Mouse (Mus musculus) midbrain, postnatal 0 days (tissue): ENCODE measurements around the gene Thtpa. TPM values are rescaled to one million over a fixed set of nuclear protein-coding genes. Genes with fewer than 3 reads are reported as not detected.

ENCODE experiments used
- ATAC-seq: fragments of 200-750 bp; cut with Nextera tagmentation; 2 replicates; pipeline ENCODE4 v1.8.0; 2017; ENCODE audit warnings: moderate number of reproducible peaks, mild to moderate bottlenecking, moderate TSS enrichment, moderate library complexity; ENCODE audit not compliant: low FRiP score
- DNase-seq: peaks from one replicate; pipeline ENCODE4 v3.0.0-alpha.2; 2015; ENCODE audit warnings: low spot score
- H3K27ac ChIP-seq: fragments of 300-500 bp; sonication (generic); 2 replicates; pipeline ENCODE4 v1.5.1; 2014; ENCODE audit warnings: low read depth, mild to moderate bottlenecking, low read length, mixed read lengths
- H3K27me3 ChIP-seq: fragments of 300-500 bp; sonication (generic); 2 replicates; pipeline ENCODE4 v1.6.1; 2014; ENCODE audit warnings: low read length, control low read depth, mixed read lengths; ENCODE audit not compliant: insufficient read depth
- H3K36me3 ChIP-seq: fragments of 300-500 bp; sonication (generic); 2 replicates; pipeline ENCODE4 v1.6.1; 2014; ENCODE audit warnings: low read length, control low read depth, mixed read lengths; ENCODE audit not compliant: insufficient read depth
- H3K4me1 ChIP-seq: fragments of 300-500 bp; sonication (generic); 2 replicates; pipeline ENCODE4 v1.6.1; 2014; ENCODE audit warnings: mild to moderate bottlenecking, control low read depth, antibody characterized with exemption, low read length, mixed read lengths; ENCODE audit not compliant: insufficient read depth
- H3K4me2 ChIP-seq: fragments of 300-500 bp; sonication (generic); 2 replicates; pipeline ENCODE4 v1.6.1; 2014; ENCODE audit warnings: low read depth, mild to moderate bottlenecking, low read length, mixed read lengths; ENCODE audit not compliant: poor library complexity, severe bottlenecking
- H3K4me3 ChIP-seq: fragments of 300-500 bp; sonication (generic); 2 replicates; pipeline ENCODE4 v1.5.1; 2014; ENCODE audit warnings: low read depth, mild to moderate bottlenecking, low read length, moderate library complexity
- H3K9ac ChIP-seq: fragments of 300-500 bp; sonication (generic); replicated peaks from 2 replicates; pipeline ENCODE4 v1.6.1; 2014; ENCODE audit warnings: mild to moderate bottlenecking, low read length, moderate library complexity, mixed read lengths; ENCODE audit not compliant: poor library complexity, severe bottlenecking
- H3K9me3 ChIP-seq: fragments of 300-500 bp; sonication (generic); 2 replicates; pipeline ENCODE4 v1.6.1; 2016; ENCODE audit warnings: low read length, control low read depth
- CTCF ChIP-seq: IDR thresholded peaks from 2 replicates; pipeline ENCODE4 v1.5.1; 2016; ENCODE audit warnings: antibody characterized with exemption, mild to moderate bottlenecking
- WGBS: fragments of 180-500 bp; shearing (Covaris S2); extraction: QIAGEN DNeasy Blood & Tissue Kit; methylation state at CpG from one replicate; pipeline ENCODE4 v1.1.7; 2014; 5-methylcytosine and 5-hydroxymethylcytosine counted together
- polyA plus RNA-seq: library from polyadenylated mRNA; unstranded; fragments of >200 nt; fragmentation: Nextera tagmentation; extraction: Ambion mirVana; gene quantifications from 2 replicates; pipeline ENCODE4 v1.2.1, GENCODE M21; 2015
- total RNA-seq: library from RNA; depleted of rRNA; stranded (reverse); fragments of >200 nt; gene quantifications from 2 replicates; pipeline ENCODE4 v1.2.3, GENCODE M21; 2014; rRNA removed

Gene Thtpa
- total RNA-seq, result 38.0 and 42.1 TPM in 2 replicates
- 32.5 and 35.2 TPM in 2 replicates for polyA plus RNA-seq

DNA sequence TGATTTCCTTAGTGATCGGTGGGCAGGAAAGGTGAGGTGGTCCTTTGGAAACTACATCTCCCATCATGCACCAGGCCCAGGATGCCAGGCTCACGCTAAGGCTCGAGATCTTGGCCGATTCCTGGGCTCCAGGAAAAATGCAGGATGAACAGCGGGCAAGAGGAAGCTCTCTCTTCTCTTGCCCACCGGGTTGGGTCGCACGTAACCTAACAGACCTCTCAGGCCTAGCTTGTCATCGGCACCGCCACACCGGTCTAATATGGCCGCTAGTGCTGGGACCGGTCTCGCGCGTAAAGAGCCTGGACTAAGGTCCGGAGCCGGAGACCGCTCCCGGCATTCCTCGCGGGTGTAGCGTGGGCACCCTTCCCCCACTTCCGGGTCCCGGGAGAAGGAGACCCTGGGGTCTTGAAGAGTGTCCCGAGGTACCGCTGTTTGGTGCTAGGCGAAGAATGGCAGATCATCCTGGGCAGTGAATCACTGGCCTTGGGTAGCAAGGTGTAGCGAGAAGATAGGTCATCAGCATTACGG, at the start of gene Thtpa:
TSS of gene Thtpa (plus strand) at position 81 of the 528 bp plus-strand sequence.
- WGBS, result under 1% methylated on average over 30 of the region's 30 CpGs
- Histone ChIP-seq H3K4me2 (peak within 1 kb of the TSS; percentile 80), H3K4me3 (peak within 1 kb of the TSS; percentile 64), H3K9me3 (no peaks in the 10 kb centered on the region), H3K27ac (peak within 1 kb of the TSS; percentile 96), H3K4me1 (peaks cover 14% of the 10 kb centered on the region), H3K27me3 (no peaks in the 10 kb centered on the region), H3K36me3 (no peaks in the 10 kb centered on the region; the same call in 1 of the 2 replicates), H3K9ac (peak within 1 kb of the TSS; percentile 84)
- no peak for TF ChIP-seq CTCF
- peak; percentile 26; the same call in 1 of the 2 replicates for ATAC-seq
- peak; percentile 79 for DNase-seq

DNA sequence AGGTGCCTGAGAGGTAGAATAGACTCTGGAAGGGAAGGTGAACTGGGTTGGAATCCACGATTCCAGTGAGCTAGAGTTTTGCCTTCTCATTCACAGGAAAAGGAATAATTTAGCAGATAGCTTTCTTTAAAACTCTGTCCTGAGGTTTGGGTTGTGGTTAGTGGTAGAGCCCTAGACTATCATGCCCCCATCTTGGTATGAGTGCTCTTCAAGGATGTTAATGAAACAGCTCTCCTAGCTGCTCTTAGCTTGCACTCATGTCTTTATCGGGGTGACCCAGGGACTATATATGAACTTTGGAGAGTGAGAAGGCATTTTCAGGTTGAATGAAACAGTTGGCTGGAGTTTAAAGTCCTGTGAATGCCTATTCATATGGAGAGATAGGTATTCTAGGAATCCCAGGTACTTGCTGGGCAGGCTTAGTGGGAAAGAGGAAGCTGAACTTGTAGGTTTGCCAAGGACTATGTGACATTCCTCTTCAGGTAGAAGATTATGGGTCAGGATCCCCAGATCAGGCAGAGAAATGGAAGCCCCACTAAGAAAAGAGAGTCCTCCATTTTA, 46.5 kb upstream of the Thtpa start:
- WGBS, result 86% methylated on average over 2 of the region's 2 CpGs
- no peaks in the 10 kb centered on the region for H3K4me1 ChIP-seq
- no peaks in the 10 kb centered on the region for H3K36me3 ChIP-seq
- TF ChIP-seq CTCF, result no peak
- no peak overlapping the region for H3K9ac ChIP-seq
- no peak overlapping the region for H3K4me2 ChIP-seq
- H3K27me3 ChIP-seq, result no peaks in the 10 kb centered on the region
- H3K4me3 ChIP-seq, result no peak overlapping the region
- no peaks in the 10 kb centered on the region for H3K9me3 ChIP-seq
- ATAC-seq (no peak), DNase-seq (no peak)
- no peak overlapping the region for H3K27ac ChIP-seq

DNA sequence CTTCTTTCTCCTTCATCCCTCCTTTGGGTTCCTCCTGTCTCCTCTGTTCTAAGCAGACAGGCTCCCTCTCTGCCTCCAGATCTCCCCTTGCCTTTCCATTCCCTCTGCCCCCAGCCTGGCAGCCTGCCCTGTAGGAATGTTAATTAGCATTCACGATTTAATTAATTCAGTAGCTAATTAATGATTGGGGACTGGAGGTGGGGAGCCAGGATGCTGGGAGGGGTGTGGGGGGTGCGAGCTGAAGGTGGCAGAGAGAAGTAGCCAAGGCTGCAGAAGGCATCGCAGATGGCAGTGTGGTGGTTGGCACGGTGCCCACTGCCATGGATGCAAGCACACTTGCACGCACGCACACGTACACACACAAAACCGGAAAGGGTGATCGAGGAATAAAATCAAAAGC, 42.1 kb upstream of the Thtpa start:
- Histone ChIP-seq H3K36me3 (no peaks in the 10 kb centered on the region), H3K4me2 (peak overlapping the region; percentile 48), H3K27ac (peak overlapping the region; percentile 44), H3K9me3 (no peaks in the 10 kb centered on the region), H3K4me1 (0 out of 2 replicates have a peak, but pooled peaks cover 3% of the 10 kb centered on the region), H3K4me3 (no peak overlapping the region), H3K27me3 (no peaks in the 10 kb centered on the region), H3K9ac (no peak overlapping the region)
- ATAC-seq (no peak), DNase-seq (peak; percentile 95)
- WGBS, result 32% methylated on average over 9 of the region's 9 CpGs
- no peak for TF ChIP-seq CTCF

DNA sequence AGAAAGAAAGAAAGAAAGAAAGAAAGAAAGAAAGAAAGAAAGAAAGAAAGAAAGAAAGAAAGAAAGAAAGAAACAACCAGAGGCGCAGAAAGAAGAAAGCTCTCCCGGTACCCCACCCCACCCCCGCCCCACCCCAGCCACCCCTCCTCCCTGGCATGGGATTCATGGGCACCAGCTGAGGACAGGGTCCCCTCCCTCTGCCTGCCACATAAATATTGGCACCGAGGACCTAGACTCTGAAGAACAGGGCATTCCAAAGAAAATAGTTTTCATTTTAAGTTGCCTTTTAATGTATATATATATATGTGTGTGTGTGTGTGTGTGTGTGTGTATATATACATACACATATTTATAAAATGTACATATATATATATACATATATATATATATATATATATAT, 41.5 kb upstream of the Thtpa start:
- peak; percentile 69 for DNase-seq
- H3K9ac ChIP-seq, result no peak overlapping the region

DNA sequence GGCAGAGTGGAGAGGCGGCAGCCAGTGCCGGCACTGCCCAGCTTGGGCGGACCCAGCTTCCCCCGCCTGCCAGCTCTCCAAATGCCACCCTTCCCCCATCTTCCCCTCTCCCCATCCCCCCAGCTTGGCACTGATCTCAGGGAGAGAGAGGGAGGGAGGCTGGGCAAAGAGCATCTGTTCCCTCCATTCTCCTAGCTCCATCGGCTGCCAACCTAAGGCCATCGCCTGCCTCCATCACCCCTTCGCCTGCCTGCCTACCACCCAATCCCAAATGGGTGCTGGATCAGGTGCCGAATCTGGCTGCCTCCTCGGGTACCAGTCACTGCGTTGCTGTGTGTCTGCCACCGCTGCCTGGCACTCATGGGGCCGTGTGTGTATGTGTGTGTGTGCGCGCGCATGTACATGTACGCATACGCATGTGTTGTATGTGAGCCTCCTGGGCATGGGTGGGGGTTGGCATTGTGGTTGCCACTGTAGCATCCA, 40.8 kb upstream of the Thtpa start:
- ATAC-seq, result peak; percentile 85

More for the DNA sequence above, 41.5 kb upstream of the Thtpa start:
- Histone ChIP-seq H3K9me3 (no peaks in the 10 kb centered on the region), H3K4me1 (0 out of 2 replicates have a peak, but pooled peaks cover 3% of the 10 kb centered on the region), H3K36me3 (no peaks in the 10 kb centered on the region), H3K4me2 (peak overlapping the region; percentile 48), H3K4me3 (no peak overlapping the region), H3K27ac (peak overlapping the region; percentile 44), H3K27me3 (no peaks in the 10 kb centered on the region)
- ATAC-seq, result no peak
- no peak for TF ChIP-seq CTCF
- 58% methylated on average over 4 of the region's 4 CpGs for WGBS

DNA sequence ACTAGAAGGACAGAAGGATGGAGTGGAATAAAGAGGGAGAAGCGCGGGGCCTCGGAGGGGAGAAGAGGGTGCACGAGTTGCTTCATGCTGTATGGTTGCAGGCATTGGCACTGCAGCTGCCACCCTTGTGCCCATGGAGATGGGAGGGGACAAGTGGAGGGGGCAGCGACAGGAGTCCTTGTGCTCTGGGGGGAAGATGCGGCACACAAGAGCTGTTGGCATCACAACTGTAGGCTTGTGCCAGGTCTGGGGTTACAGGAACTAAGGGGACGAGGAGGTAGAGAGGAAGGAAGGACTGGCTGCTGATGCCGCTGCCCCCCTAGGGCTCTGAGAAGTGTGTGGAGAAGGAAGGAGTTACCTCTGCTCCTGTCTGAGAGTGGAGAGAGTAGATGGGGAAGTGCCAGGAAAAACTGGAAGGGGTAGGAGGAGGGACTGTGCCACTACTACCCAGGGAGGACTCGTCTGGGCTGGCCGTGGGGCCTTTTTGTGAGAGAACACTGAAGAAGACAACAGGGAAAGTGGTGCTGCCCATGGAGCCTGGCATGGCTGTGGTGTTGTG, 40.3 kb upstream of the Thtpa start:
- WGBS, result 57% methylated on average over 10 of the region's 10 CpGs

More for the DNA sequence above, 40.8 kb upstream of the Thtpa start:
- Histone ChIP-seq H3K4me2 (peak overlapping the region; percentile 48), H3K36me3 (no peaks in the 10 kb centered on the region), H3K9ac (0 out of 2 replicates have a peak overlapping the region, but pooled peaks have one; percentile 9), H3K4me3 (peak overlapping the region; percentile 19), H3K4me1 (0 out of 2 replicates have a peak, but pooled peaks cover 3% of the 10 kb centered on the region), H3K27ac (peak overlapping the region; percentile 87), H3K27me3 (no peaks in the 10 kb centered on the region), H3K9me3 (no peaks in the 10 kb centered on the region)
- no peak for TF ChIP-seq CTCF
- peak; percentile 96 for DNase-seq
- 62% methylated on average over 15 of the region's 17 CpGs for WGBS

More for the DNA sequence above, 40.3 kb upstream of the Thtpa start:
- DNase-seq (peak; percentile 90), ATAC-seq (peak; percentile 61)
- Histone ChIP-seq H3K9me3 (no peaks in the 10 kb centered on the region), H3K4me3 (peak overlapping the region; percentile 19), H3K36me3 (no peaks in the 10 kb centered on the region), H3K27me3 (no peaks in the 10 kb centered on the region), H3K4me1 (0 out of 2 replicates have a peak, but pooled peaks cover 3% of the 10 kb centered on the region), H3K4me2 (peak overlapping the region; percentile 48), H3K9ac (0 out of 2 replicates have a peak overlapping the region, but pooled peaks have one; percentile 9), H3K27ac (peak overlapping the region; percentile 87)
- TF ChIP-seq CTCF, result no peak
